In genomic region chr3:140494134-140494533, GRCm38 (mm10) we compare ENCODE assay signal across 12 mouse cellular contexts.
"Had no signal": no experiment of that assay in that cellular context is flagged by ENCODE, and none has a peak within 500 bp of the region (broad histone marks: within the 10 kb centered on the region; RNA-seq: fewer than 3 reads in every experiment).

No protein-coding gene starts in this region.

- H3K9me3 ChIP-seq: liver, embryonic 13.5 days; midbrain, embryonic 10.5 days; midbrain, embryonic 15.5 days; neural tube, embryonic 12.5 days had no signal

- H3K36me3 ChIP-seq: liver, embryonic 13.5 days; midbrain, embryonic 10.5 days; midbrain, embryonic 15.5 days; neural tube, embryonic 12.5 days had no signal

- H3K4me3 ChIP-seq: left cerebral cortex, adult 2 months; liver, embryonic 13.5 days; midbrain, embryonic 10.5 days; midbrain, embryonic 15.5 days; neural tube, embryonic 12.5 days had no signal

- H3K4me2 ChIP-seq: liver, embryonic 13.5 days; midbrain, embryonic 15.5 days; neural tube, embryonic 12.5 days had no signal

- H3K9ac ChIP-seq: liver, embryonic 13.5 days; liver, postnatal 0 days; midbrain, embryonic 15.5 days; neural tube, embryonic 12.5 days had no signal

- ATAC-seq: liver, postnatal 0 days; midbrain, embryonic 15.5 days had no signal

- DNase-seq: kidney, adult 8-10 months; kidney, postnatal 10 days; liver; liver, embryonic 13.5 days; liver, postnatal 0 days; spleen, adult 18-20 months; thymus, adult 18-20 months; thymus, postnatal 14 days had no signal

- H3K27me3 ChIP-seq: liver, embryonic 13.5 days; midbrain, embryonic 15.5 days; neural tube, embryonic 12.5 days had no signal

- H3K27ac ChIP-seq: left cerebral cortex, adult 2 months; liver, embryonic 13.5 days; midbrain, embryonic 10.5 days; midbrain, embryonic 15.5 days; neural tube, embryonic 12.5 days had no signal

- H3K4me1 ChIP-seq: liver, embryonic 13.5 days; midbrain, embryonic 15.5 days; neural tube, embryonic 12.5 days had no signal
